Mouse (Mus musculus) liver, embryonic 14.5 days (tissue): ENCODE data around the gene Eef1e1.

Experiments
- CTCF ChIP-seq: IDR thresholded peaks from 2 replicates; pipeline ENCODE4 v1.5.1; 2016; ENCODE audit warnings: antibody characterized with exemption, low read depth, control low read depth
- EP300 ChIP-seq: IDR thresholded peaks from 2 replicates; pipeline ENCODE4 v1.6.1; 2016; ENCODE audit warnings: antibody characterized with exemption, low read depth

DNA sequence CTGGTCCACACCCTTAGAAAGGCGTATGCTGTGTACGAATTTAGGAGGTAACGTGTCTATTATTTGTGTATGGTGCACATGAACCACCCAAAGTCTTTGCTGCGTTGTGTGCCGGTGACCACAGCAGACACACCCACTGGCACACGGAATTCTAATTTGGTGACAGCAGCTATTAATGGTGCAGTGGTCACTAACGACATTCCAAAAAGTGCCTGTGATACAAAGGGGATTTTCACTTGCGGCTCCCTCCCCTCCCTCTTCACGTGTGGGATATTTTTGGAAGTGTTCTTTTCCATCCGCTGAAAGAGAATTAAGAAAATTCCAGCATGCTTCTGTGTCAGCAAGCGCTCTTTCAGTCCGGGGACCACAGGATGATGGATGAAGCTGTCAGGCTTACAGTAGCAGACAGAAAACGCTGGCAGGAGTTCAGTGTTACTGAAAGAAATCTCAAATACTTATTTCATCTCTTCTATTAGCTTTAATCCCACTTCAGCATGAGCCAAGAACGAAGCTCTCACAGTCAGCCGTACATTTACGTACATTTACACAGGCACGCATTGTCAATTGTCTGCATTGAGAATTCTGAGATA, 56.5 kb downstream of the Eef1e1 start:
- no peak for TF ChIP-seq EP300
- TF ChIP-seq CTCF: no peak
